Mouse (Mus musculus) adrenal gland, postnatal 0 days (tissue): ENCODE data around the gene Bcl10. TPM values are rescaled to one million over a fixed set of nuclear protein-coding genes. Genes with fewer than 3 reads are reported as not detected.

Source experiments
- polyA plus RNA-seq: library from polyadenylated mRNA; unstranded; fragments of >200 nt; fragmentation: Nextera tagmentation; extraction: Ambion mirVana; gene quantifications from 2 replicates; pipeline ENCODE4 v1.2.1, GENCODE M21; 2015

Gene Bcl10
- polyA plus RNA-seq, result 41.7 and 44.0 TPM in 2 replicates

DNA sequence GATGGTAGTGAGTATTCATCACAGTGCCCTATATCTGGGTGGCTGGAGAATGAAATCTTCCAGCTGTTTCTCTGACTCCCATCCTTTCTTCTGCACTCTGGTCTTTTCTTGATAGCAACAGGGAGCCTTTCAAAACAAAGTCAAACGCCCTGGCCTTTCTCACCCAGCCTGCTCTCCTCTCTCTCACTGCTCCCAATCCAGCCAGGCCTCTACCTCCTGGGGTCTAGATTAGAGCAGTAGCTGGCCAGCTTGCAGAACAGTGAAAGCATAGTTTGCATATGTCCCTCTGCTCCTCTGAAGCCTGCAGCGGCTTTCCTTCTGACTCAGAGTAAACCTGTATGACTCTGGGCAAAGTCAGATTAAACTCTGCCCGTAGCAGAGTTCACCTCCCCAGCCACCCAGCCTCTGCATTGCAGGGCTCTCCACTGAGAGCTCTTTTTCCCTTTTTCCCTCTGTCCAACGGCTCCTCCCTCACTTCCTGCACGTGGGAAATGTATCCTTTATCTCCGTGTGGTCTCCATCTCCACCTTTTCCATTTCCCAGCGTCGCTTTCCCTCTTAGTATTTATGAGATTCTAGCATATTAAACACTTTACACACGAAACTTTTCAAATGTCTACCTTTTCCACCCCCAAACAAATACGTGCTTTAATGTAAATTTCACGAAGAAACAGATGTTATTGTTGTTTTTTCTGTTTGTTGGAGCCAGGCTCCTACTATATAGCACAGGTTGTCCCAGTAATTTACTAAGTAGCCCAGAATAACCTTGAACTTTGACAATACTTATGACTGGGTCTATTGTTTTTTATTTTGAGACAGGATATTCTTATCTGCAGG lies at the start of gene Bcl10:
Bcl10 (plus strand) TSS at position 786 of the 836 bp plus-strand sequence.

DNA sequence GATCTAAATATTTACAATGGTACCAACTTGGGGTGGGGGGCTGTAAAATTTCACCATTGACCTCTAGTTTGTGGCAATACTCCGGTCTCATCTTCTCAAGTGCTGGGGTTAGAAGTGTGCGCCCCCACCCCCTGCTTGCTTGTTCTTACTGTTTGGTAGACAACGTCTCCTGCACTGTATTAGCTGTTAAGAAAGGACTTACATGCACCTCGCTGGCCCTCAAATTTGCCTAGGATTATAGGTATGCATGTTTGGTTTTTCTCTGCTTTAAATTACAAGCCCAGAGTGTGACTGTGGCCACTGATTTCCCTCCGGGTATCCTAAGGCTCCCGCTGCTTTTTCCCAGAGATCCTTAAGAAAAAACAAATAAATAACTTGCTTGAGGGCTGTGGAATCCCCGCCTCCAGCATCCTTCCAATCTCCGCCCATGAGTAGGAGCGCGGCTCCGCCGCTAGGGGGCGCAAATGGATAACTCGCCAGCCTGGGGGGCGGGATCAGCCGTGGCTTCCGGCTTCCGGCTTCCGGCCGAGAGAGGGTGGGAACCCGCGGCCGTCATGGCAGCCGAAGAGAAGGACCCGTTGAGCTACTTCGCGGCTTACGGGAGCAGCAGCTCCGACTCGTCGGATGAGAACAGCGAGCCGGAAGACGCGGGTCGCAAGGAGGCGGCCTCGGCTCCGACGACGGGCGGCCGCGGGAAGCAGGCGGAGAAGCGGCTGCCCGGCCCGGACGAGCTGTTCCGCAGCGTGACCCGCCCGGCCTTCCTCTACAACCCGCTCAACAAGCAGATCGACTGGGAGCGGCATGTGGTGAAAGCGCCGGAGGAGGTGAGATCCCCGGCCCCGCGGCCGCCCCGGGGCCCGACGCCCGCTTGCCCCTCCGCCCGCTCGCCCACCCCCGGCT lies 15.2 kb downstream of the Bcl10 start, which contains the start of gene 2410004B18Rik:
2410004B18Rik (plus strand) TSS at position 510 of the 900 bp plus-strand sequence.

Other genes with a start within 250 kb of the Bcl10 start
- gene Ddah1, start 164.1 kb upstream of the Bcl10 start, polyA plus RNA-seq, result 15.7 and 22.5 TPM in 2 replicates
- 52.3 and 56.3 TPM in 2 replicates for gene 2410004B18Rik, start 15.2 kb downstream of the Bcl10 start, polyA plus RNA-seq
- 1.1 TPM in 2 replicates for gene Syde2, start 65.1 kb downstream of the Bcl10 start, polyA plus RNA-seq
- 0.46 and 0.61 TPM in 2 replicates for gene Wdr63, start 185.3 kb downstream of the Bcl10 start, polyA plus RNA-seq
- gene Mcoln3, start 194.6 kb downstream of the Bcl10 start, polyA plus RNA-seq, result 0.28 and 1.4 TPM in 2 replicates
- 0.46 and 0.88 TPM in 2 replicates for gene Mcoln2, start 227.0 kb downstream of the Bcl10 start, polyA plus RNA-seq